Mouse (Mus musculus) heart, adult 18-20 months (tissue): ENCODE results near the gene Zfp931. TPM values are rescaled to one million over a fixed set of nuclear protein-coding genes. Genes with fewer than 3 reads are reported as not detected.

ENCODE experiments used
- total RNA-seq, 2 experiments: library from RNA; stranded (reverse); gene quantifications; 2 replicates each; pipeline ENCODE4 v1.2.3; 2021

Gene Zfp931
- total RNA-seq, 2 experiments from 2014 or later: 13.2 to 14.2 TPM

Other genes starting within 250 kb of the Zfp931 start
- 100 to 1,000 TPM in 1 of 2 experiments, 10 to 100 TPM in 1; 86.7 to 109 TPM for gene Gm14325, start 238.1 kb downstream of the Zfp931 start, total RNA-seq
- gene Gm14327, start 181.4 kb downstream of the Zfp931 start, total RNA-seq: 10 to 100 TPM; 47.3 to 59.0 TPM
- under 1 TPM; 0.82 to 0.95 TPM for gene Zfp972, start 152.9 kb downstream of the Zfp931 start, total RNA-seq
- 10 to 100 TPM; 39.1 to 42.1 TPM for gene Gm14326, start 121.2 kb downstream of the Zfp931 start, total RNA-seq
- gene Zfp971, start 55.2 kb downstream of the Zfp931 start, total RNA-seq: 100 to 1,000 TPM in 1 of 2 experiments, 10 to 100 TPM in 1; 97.5 to 107 TPM
- under 1 TPM; 0.69 to 0.94 TPM for gene Phactr3, start 40.5 kb upstream of the Zfp931 start, total RNA-seq